Mouse (Mus musculus) midbrain, embryonic 10.5 days (tissue): ENCODE results near the gene 3110009E18Rik. TPM values are rescaled to one million over a fixed set of nuclear protein-coding genes. Genes with fewer than 3 reads are reported as not detected.
"Not testable (repeated sequence)": the region's sequence is repeated elsewhere in the genome, so short reads cannot be mapped to it uniquely, and the experiment has no call there.

ENCODE experiments used
- DNase-seq: peaks from one replicate; pipeline ENCODE4 v3.0.0-alpha.2; 2017; ENCODE audit warnings: low spot score
- H3K27ac ChIP-seq: fragments of 300-500 bp; sonication (generic); replicated peaks from 2 replicates; pipeline ENCODE4 v1.5.1; 2016; ENCODE audit warnings: mild to moderate bottlenecking
- H3K27me3 ChIP-seq: fragments of 300-500 bp; sonication (generic); 2 replicates; pipeline ENCODE4 v1.6.1; 2016; ENCODE audit warnings: low read depth, mild to moderate bottlenecking; ENCODE audit not compliant: poor library complexity, severe bottlenecking
- H3K36me3 ChIP-seq: fragments of 300-500 bp; sonication (generic); 2 replicates; pipeline ENCODE4 v1.6.1; 2016; ENCODE audit warnings: mild to moderate bottlenecking, moderate library complexity
- H3K4me1 ChIP-seq: fragments of 300-500 bp; sonication (generic); 2 replicates; pipeline ENCODE4 v1.6.1; 2016
- H3K4me3 ChIP-seq: fragments of 300-500 bp; sonication (generic); 2 replicates; pipeline ENCODE4 v1.5.1; 2016; ENCODE audit warnings: mild to moderate bottlenecking, moderate library complexity
- H3K9me3 ChIP-seq: fragments of 300-500 bp; sonication (generic); replicated peaks from 2 replicates; pipeline ENCODE4 v1.6.1; 2016; ENCODE audit warnings: mild to moderate bottlenecking
- WGBS: fragments of 180-500 bp; shearing (Covaris S2); methylation state at CpG from one replicate; pipeline ENCODE4 v1.1.7; 2016; 5-methylcytosine and 5-hydroxymethylcytosine counted together
- polyA plus RNA-seq: library from polyadenylated mRNA; unstranded; fragments of >200 nt; fragmentation: Nextera tagmentation; extraction: Ambion mirVana; gene quantifications from 2 replicates; pipeline ENCODE4 v1.2.1, GENCODE M21; 2016

Gene 3110009E18Rik
- polyA plus RNA-seq, 1 experiment from 2014 or later: 27.2 TPM

- Histone ChIP-seq H3K9me3 (no peaks in the 10 kb centered on the region), H3K27ac (peak overlapping the region; percentile 63), H3K36me3 (no peaks in the 10 kb centered on the region), H3K4me1 (peaks cover 17% of the 10 kb centered on the region), H3K4me3 (no peak overlapping the region), H3K27me3 (no peaks in the 10 kb centered on the region)
- peak; percentile 51 for DNase-seq
- WGBS: 6% methylated on average over 5 of the region's 5 CpGs
These were observed 31.8 kb upstream of the 3110009E18Rik start for GRCm38 (mm10) chr1:120089180-120089579.

DNA sequence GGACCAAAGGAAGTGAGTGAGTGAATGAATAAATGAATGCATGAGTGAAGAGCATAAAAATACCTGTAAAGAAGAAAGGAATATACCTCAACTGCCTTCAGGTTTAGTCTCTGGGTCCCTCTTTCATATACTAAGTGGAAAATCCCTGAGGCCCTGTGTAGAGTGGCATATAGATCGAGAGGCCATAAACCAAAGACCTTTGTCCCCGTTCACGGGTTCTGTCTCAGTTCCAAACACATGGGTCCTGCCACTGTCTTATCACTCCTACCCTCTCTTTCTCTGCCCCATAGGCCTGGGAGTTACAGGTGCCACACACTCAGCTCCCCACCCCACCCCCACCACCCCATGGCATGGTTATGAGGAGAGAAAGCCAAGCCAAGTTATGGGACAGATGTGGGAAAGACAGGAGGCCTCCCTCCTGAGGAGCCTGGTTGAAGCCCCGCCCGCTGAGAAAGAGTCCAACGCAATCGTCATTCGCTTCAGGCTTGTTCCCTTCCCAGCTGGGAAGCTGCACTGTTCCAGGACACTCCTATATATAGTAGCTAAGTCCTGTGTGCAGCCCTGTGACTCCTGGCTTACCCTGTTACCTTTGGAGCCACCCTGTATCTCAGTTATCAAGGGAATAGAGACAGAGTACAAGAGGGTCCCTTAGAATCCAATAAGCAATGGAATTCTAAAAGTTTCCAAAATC lies 30.0 kb upstream of the 3110009E18Rik start:
- H3K36me3 ChIP-seq: no peaks in the 10 kb centered on the region
- no peak for DNase-seq
- no peak overlapping the region for H3K4me3 ChIP-seq
- H3K4me1 ChIP-seq: peaks cover 17% of the 10 kb centered on the region
- no peak overlapping the region for H3K27ac ChIP-seq
- WGBS: 85% methylated on average over 8 of the region's 8 CpGs
- H3K9me3 ChIP-seq: no peaks in the 10 kb centered on the region
- no peaks in the 10 kb centered on the region for H3K27me3 ChIP-seq

DNA sequence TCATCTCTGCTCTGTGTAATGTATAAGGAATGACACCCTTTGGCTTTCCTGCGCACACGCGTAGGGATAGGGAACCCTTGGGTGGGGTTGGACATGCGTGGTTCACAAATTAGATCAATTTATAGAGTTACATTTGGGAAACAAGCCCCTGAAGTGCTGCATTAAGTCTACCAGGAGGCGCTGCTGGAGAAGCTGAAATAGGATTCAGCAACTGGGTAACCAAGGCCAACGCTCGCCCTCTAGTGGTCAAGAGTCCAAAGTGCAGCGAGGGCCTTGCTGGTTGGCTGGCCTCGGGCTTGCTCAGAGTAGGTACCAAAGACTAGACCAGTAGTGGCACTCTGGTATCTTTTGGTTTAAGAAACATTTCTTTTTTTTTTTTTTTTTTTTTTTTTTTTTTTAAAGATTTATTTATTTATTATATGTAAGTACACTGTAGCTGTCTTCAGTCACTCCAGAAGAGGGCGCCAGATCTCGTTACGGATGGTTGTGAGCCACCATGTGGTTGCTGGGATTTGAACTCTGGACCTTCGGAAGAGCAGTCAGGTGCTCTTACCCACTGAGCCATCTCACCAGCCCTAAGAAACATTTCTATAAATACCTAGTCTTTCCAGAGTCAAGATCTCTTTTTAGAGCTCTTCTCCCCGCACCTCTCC lies 27.4 kb upstream of the 3110009E18Rik start:
- H3K4me3 ChIP-seq, H3K27ac ChIP-seq, H3K4me1 ChIP-seq, H3K27me3 ChIP-seq, H3K36me3 ChIP-seq, H3K9me3 ChIP-seq: not testable (repeated sequence)
- WGBS: 59% methylated on average over 11 of the region's 14 CpGs
- peak; percentile 83 for DNase-seq

DNA sequence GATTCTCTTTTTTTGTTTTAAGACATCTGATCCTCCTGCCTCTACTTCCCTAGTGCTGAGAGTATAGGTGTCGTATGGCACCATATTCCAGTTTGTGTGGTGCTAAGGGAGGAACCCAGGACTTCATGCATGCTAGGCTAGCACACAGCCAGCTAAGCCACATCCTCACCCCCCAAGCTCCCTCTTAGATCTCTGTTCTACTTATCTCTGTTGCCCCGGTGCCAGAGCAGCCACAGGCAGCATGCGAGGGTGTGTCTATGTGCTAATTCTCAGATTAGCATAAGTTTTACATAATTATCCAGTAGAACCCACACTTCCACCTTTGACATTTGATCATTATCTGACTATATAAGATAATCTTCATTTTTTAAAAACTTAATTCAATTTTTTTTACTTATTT lies 26.1 kb upstream of the 3110009E18Rik start:
- WGBS: 79% methylated on average over 3 of the region's 3 CpGs
- Histone ChIP-seq H3K4me1 (no peaks in the 10 kb centered on the region), H3K4me3 (no peak overlapping the region), H3K27ac (no peak overlapping the region), H3K36me3 (no peaks in the 10 kb centered on the region), H3K27me3 (no peaks in the 10 kb centered on the region), H3K9me3 (no peaks in the 10 kb centered on the region)
- no peak for DNase-seq

- H3K4me1 ChIP-seq: 0 out of 2 replicates have a peak, but pooled peaks cover 3% of the 10 kb centered on the region
- 12% methylated on average over 7 of the region's 7 CpGs for WGBS
- H3K27me3 ChIP-seq: no peaks in the 10 kb centered on the region
- H3K9me3 ChIP-seq: no peaks in the 10 kb centered on the region
- H3K4me3 ChIP-seq: no peak overlapping the region
- H3K27ac ChIP-seq: no peak overlapping the region
- no peaks in the 10 kb centered on the region for H3K36me3 ChIP-seq
- peak; percentile 44 for DNase-seq
These were observed 22.7 kb upstream of the 3110009E18Rik start for GRCm38 (mm10) chr1:120098327-120098726.

DNA sequence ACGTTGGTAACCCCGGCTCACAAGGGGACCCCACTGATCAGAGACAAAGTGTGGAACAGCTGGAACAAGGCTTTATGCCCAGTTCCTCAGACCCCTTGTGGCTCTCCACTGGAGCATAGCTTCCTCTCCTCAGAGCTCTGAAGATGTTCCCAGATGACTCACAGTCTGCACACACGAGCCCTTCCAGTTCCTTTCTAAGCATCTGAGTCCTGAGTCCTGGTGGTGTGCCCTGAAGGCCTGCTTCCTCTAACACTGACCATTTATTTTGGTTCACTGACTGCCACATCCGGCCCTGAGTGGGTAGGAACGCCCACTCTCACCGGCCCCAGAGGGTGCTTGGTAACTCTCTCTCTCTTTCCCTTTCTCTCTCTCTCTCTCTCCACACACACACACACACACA lies 21.5 kb upstream of the 3110009E18Rik start:
- no peaks in the 10 kb centered on the region for H3K9me3 ChIP-seq
- no peaks in the 10 kb centered on the region for H3K36me3 ChIP-seq
- WGBS: 74% methylated on average over 6 of the region's 6 CpGs
- 0 out of 2 replicates have a peak, but pooled peaks cover 3% of the 10 kb centered on the region for H3K4me1 ChIP-seq
- no peak for DNase-seq
- no peak overlapping the region for H3K4me3 ChIP-seq
- H3K27ac ChIP-seq: no peak overlapping the region
- no peaks in the 10 kb centered on the region for H3K27me3 ChIP-seq

GRCm38 (mm10) chr1:120100456-120101226 lies 20.3 kb upstream of the 3110009E18Rik start:
- H3K4me3 ChIP-seq: no peak overlapping the region
- 83% methylated on average over 8 of the region's 8 CpGs for WGBS
- H3K9me3 ChIP-seq: no peaks in the 10 kb centered on the region
- 0 out of 2 replicates have a peak, but pooled peaks cover 3% of the 10 kb centered on the region for H3K4me1 ChIP-seq
- no peak overlapping the region for H3K27ac ChIP-seq
- no peak for DNase-seq
- no peaks in the 10 kb centered on the region for H3K36me3 ChIP-seq
- H3K27me3 ChIP-seq: no peaks in the 10 kb centered on the region

GRCm38 (mm10) chr1:120101227-120101609 lies 19.8 kb upstream of the 3110009E18Rik start:
- 94% methylated on average over 3 of the region's 3 CpGs for WGBS
- Histone ChIP-seq H3K36me3 (no peaks in the 10 kb centered on the region), H3K4me1 (0 out of 2 replicates have a peak, but pooled peaks cover 3% of the 10 kb centered on the region), H3K27me3 (no peaks in the 10 kb centered on the region), H3K4me3 (no peak overlapping the region), H3K27ac (no peak overlapping the region), H3K9me3 (no peaks in the 10 kb centered on the region)
- DNase-seq: no peak

- 92% methylated on average over 5 of the region's 5 CpGs for WGBS
- Histone ChIP-seq H3K27ac (no peak overlapping the region), H3K36me3 (no peaks in the 10 kb centered on the region), H3K4me1 (0 out of 2 replicates have a peak, but pooled peaks cover under 1% of the 10 kb centered on the region), H3K27me3 (no peaks in the 10 kb centered on the region), H3K9me3 (no peaks in the 10 kb centered on the region), H3K4me3 (no peak overlapping the region)
- no peak for DNase-seq
These were observed 15.4 kb upstream of the 3110009E18Rik start for GRCm38 (mm10) chr1:120105556-120105959.

GRCm38 (mm10) chr1:120109741-120110432 lies 11.1 kb upstream of the 3110009E18Rik start:
- WGBS: 89% methylated on average over 19 of the region's 19 CpGs

DNA sequence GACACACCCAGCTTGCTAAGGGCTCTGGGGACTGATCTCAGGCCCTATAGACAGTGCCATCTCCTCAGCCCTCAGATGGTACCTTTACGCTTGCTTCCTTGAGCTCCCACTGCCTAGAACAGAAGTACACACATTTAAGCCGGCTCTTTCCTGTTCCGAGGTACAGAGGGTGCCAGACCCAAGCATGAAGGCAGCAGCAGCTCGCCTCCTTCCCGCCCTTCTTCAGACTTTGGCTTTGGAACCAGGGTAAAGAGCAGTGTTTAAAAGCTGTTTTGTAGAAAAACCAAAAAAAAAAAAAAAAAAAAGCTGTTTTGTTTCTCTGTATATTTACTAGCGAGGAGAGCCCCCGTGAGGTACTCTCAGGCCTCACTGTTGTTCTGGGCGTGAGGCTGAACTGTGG lies 9.2 kb upstream of the 3110009E18Rik start:
- Histone ChIP-seq H3K4me3 (no peak overlapping the region), H3K27me3 (no peaks in the 10 kb centered on the region), H3K36me3 (peaks cover 57% of the 10 kb centered on the region), H3K9me3 (peaks cover 12% of the 10 kb centered on the region), H3K4me1 (no peaks in the 10 kb centered on the region), H3K27ac (no peak overlapping the region)
- WGBS: 89% methylated on average over 8 of the region's 8 CpGs
- no peak for DNase-seq

More at GRCm38 (mm10) chr1:120109741-120110432, 11.1 kb upstream of the 3110009E18Rik start:
- Histone ChIP-seq H3K36me3 (peaks cover 38% of the 10 kb centered on the region), H3K27me3 (no peaks in the 10 kb centered on the region), H3K9me3 (peaks cover 8% of the 10 kb centered on the region), H3K4me3 (no peak overlapping the region), H3K27ac (no peak overlapping the region), H3K4me1 (no peaks in the 10 kb centered on the region)
- no peak for DNase-seq
